Mouse (Mus musculus) C2C12 (cell line): ENCODE results near the gene Inpp5f.

ENCODE experiments used
- CEBPB ChIP-seq: IDR thresholded peaks from one replicate; pipeline ENCODE4 v1.6.1; 2011; ENCODE audit warnings: low read depth, mild to moderate bottlenecking, control low read depth, moderate library complexity
- CTCF ChIP-seq: IDR thresholded peaks from one replicate; pipeline ENCODE4 v1.5.1; 2011; ENCODE audit not compliant: control insufficient read depth, insufficient read depth, insufficient read length
- FOSL1 ChIP-seq: IDR thresholded peaks from one replicate; pipeline ENCODE4 v1.8.0; 2011; ENCODE audit warnings: mild to moderate bottlenecking, low read length; ENCODE audit not compliant: poor library complexity, insufficient read depth, severe bottlenecking
- MAX ChIP-seq: IDR thresholded peaks from one replicate; pipeline ENCODE4 v1.6.1; 2011; ENCODE audit warnings: mild to moderate bottlenecking, control low read depth
- MYOD1 ChIP-seq: IDR thresholded peaks from one replicate; pipeline ENCODE4 v1.6.1; 2011; ENCODE audit warnings: low read depth; ENCODE audit not compliant: control insufficient read depth, insufficient read length
- MYOG ChIP-seq: IDR thresholded peaks from one replicate; pipeline ENCODE4 v1.6.1; 2011; ENCODE audit not compliant: control insufficient read depth, insufficient read length; ENCODE audit errors: extremely low read depth
- USF1 ChIP-seq: IDR thresholded peaks from one replicate; pipeline ENCODE4 v1.6.1; 2011; ENCODE audit warnings: low read depth, mild to moderate bottlenecking, control low read depth, moderate library complexity

GRCm38 (mm10) chr7:128577607-128578006 is 33.5 kb upstream of the Inpp5f start:
- TF ChIP-seq MAX (no peak), CTCF (no peak), MYOG (no peak), USF1 (no peak), MYOD1 (no peak), CEBPB (no peak), FOSL1 (no peak)
